Mouse (Mus musculus) cortical plate, adult 2 months (tissue): ENCODE data around the gene Osr1. TPM values are rescaled to one million over a fixed set of nuclear protein-coding genes. Genes with fewer than 3 reads are reported as not detected.

ENCODE experiments used
- H3K27ac ChIP-seq: fragments of 200-500 bp; 2 replicates; pipeline ENCODE4 v1.5.1; 2012; ENCODE audit warnings: low read length, control low read depth, inconsistent platforms; ENCODE audit not compliant: insufficient read depth
- H3K4me1 ChIP-seq: fragments of 200-500 bp; 2 replicates; pipeline ENCODE4 v1.6.1; 2011; ENCODE audit warnings: low read length; ENCODE audit not compliant: control insufficient read depth, insufficient read depth
- H3K4me3 ChIP-seq: fragments of 200-500 bp; 2 replicates; pipeline ENCODE4 v1.5.1; 2011; ENCODE audit warnings: mild to moderate bottlenecking, low read length, control low read depth; ENCODE audit not compliant: insufficient read depth
- CTCF ChIP-seq: fragments of 200-500 bp; IDR thresholded peaks from 2 replicates; pipeline ENCODE4 v1.5.1; 2011; ENCODE audit warnings: mild to moderate bottlenecking, control low read depth, low read length; ENCODE audit not compliant: insufficient read depth; ENCODE audit errors: extremely low read depth
- POLR2A ChIP-seq: fragments of 200-500 bp; IDR thresholded peaks from 2 replicates; pipeline ENCODE4 v1.6.1; 2011; ENCODE audit warnings: mild to moderate bottlenecking, low read length, control low read depth; ENCODE audit not compliant: insufficient read depth; ENCODE audit errors: extremely low read depth
- polyA plus RNA-seq: library from polyadenylated mRNA; depleted of rRNA; stranded (reverse); fragments of >200 nt; gene quantifications from 2 replicates; pipeline ENCODE4 v1.2.3, GENCODE M21; 2012

Osr1 gene
- polyA plus RNA-seq, 1 experiment, result 3.9 TPM

GRCm38 (mm10) chr12:9576043-9576538 is 6.2 kb downstream of the Osr1 start:
- H3K4me3 ChIP-seq, result no peak overlapping the region
- H3K27ac ChIP-seq, result no peak overlapping the region
- H3K4me1 ChIP-seq, result no peaks in the 10 kb centered on the region
- TF ChIP-seq POLR2A (no peak), CTCF (no peak)

DNA sequence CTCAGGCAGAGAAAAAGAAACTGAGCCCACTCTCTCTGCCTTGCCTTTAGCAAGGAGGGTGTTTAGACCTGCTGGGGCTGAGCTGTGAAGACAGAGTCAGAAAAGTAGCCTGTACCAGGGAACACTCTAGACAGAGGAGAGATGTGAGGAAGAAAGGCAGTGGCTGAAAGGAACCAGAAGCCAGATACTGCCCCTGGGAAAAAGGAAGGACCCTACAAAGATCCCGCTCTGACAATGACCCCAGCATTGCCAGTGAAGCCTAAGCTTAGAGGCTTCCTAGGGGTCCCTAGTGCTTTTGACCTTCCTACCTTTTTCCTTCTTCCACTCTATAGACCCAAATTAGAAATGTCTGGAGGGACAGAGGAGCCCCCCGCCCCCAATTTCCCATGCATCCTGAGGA is 7.7 kb downstream of the Osr1 start:
- H3K4me1 ChIP-seq, result no peaks in the 10 kb centered on the region
- H3K4me3 ChIP-seq, result no peak overlapping the region
- H3K27ac ChIP-seq, result no peak overlapping the region
- no peak for TF ChIP-seq POLR2A
- TF ChIP-seq CTCF, result no peak

DNA sequence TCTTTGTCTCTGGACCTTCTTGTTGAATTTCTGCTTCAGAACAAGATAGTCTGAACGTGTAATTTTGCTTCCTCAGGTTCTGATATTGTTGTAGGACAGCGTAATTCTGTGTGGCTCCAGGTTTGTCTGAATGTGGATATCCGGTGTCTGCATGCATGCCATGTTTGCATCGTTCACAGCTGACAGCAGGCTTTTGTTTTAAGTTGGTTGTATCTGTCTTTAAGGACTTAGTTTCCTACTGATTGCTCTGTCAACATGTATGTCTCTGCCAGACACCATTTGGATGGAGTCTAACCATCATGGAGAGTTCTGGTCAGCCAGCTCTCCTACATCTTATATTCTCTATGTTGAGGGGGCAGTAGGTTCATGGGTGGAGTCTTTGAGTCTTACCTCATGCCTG is 8.7 kb downstream of the Osr1 start:
- H3K4me3 ChIP-seq, result no peak overlapping the region
- H3K4me1 ChIP-seq, result no peaks in the 10 kb centered on the region
- H3K27ac ChIP-seq, result no peak overlapping the region
- no peak for TF ChIP-seq POLR2A
- no peak for TF ChIP-seq CTCF

DNA sequence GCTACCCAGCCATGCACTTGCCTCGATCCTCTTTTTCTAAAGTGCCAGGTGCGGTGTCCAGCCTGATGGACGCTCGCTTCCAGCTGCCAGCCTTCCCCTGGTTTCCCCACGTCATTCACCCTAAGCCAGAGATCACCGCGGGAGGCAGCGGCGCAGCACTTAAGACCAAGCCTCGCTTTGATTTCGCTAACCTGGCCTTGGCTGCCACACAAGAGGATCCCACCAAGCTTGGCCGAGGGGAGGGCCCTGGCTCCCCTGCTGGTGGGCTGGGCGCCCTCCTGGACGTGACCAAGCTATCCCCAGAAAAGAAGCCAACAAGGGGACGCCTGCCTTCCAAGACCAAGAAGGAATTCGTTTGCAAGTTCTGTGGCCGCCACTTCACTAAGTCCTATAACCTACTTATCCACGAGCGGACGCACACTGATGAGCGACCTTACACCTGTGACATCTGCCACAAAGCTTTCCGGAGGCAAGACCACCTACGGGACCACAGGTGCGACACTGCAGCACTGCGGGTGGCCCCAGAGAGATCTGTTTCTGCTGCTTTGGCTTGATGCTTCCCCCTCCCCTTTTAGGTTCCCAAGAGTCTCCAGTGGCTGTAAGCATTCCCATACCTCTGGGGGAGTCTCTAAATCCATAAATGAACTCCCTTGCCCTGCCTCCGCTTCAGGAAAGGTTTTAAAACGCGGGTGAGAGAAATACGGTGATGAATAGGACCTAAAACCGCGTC is 9.6 kb downstream of the Osr1 start:
- TF ChIP-seq CTCF (no peak), POLR2A (no peak)
- no peak overlapping the region for H3K27ac ChIP-seq
- H3K4me1 ChIP-seq, result no peaks in the 10 kb centered on the region
- no peak overlapping the region for H3K4me3 ChIP-seq

DNA sequence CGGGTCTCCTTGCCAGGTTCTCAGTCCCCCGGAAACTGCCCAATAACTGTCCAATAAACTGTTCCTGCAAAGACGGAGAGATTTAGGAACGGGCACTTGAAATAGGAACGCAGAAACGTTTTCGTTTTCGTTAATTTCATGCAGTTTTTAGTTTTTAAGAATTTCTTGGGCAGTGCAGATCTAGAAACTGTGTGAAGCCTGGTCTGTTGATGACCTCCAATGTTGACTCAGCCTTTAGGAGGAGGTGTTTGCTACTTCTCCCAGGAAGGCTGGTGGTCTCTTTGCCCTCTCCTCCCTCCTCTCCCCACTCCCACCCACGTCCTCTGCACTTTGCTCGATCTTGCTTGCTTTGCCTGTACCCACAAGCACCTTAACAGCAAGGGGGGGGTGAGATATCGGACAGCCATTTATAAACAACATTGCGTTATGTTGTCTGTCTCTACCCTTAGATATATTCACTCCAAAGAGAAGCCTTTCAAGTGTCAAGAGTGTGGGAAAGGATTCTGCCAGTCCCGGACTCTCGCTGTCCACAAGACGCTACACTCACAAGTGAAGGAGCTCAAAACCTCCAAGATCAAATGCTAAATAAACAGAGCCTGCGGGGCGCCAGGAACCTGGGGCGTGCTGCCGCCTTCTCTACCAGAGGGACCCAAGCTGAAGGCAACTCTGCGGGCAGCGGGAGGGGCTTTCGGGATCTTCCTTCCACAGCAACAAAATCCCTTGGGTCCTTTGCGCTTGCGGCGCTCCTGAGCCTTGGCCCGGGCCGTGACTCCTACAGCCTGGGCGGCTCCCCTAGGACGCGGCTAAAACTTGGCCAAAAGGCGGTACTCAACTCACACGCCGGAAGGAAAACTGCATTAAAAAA is 10.4 kb downstream of the Osr1 start:
- no peak overlapping the region for H3K4me3 ChIP-seq

GRCm38 (mm10) chr12:9581011-9581410 is 11.1 kb downstream of the Osr1 start:
- Histone ChIP-seq H3K4me1 (no peaks in the 10 kb centered on the region), H3K4me3 (no peak overlapping the region), H3K27ac (no peak overlapping the region)
- no peak for TF ChIP-seq POLR2A
- TF ChIP-seq CTCF, result no peak

More for the DNA sequence above, 10.4 kb downstream of the Osr1 start:
- Histone ChIP-seq H3K27ac (no peak overlapping the region), H3K4me1 (no peaks in the 10 kb centered on the region)
- no peak for TF ChIP-seq POLR2A

GRCm38 (mm10) chr12:9581506-9581905 is 11.6 kb downstream of the Osr1 start:
- TF ChIP-seq CTCF (no peak), POLR2A (no peak)
- Histone ChIP-seq H3K4me3 (no peak overlapping the region), H3K27ac (no peak overlapping the region), H3K4me1 (no peaks in the 10 kb centered on the region)

DNA sequence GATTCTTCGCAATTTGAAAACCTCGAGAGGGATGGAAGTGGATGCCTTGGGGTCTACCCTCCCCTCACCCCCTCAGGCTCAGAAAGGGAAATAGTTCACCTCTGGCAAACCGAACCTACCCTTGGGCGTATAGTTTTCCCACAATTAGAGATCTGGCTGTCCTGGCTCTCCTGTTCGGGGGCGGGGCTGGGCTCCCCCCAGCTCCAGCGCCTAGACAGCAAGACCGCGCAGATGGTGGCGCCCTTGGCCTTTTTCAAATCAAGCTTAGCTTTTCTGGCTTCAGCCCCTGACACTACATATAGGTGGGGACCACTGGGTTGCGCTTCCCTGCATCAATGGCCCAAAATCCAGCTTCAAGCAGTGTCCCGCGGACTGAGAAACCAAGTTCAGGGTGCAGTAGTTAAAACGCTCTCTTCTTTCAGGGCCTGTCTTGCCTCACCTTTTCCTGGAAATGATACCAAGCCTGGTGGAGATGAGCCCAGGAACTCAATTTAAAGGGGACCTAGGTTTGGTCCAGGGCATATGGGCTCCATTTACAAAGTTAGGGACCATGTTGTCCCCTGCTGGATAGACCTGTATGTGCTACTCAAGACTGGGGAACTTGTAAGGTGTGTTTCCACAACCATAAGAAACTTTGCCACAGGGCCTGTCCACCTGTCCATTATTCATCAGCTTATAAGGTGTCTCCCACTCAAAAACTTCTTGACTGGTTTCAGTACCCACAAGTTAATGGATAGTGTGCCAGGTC is 12.5 kb downstream of the Osr1 start:
- H3K4me3 ChIP-seq, result no peak overlapping the region
- no peak overlapping the region for H3K27ac ChIP-seq
- H3K4me1 ChIP-seq, result no peaks in the 10 kb centered on the region
- no peak for TF ChIP-seq CTCF
- TF ChIP-seq POLR2A, result no peak

- no peaks in the 10 kb centered on the region for H3K4me1 ChIP-seq
- no peak for TF ChIP-seq CTCF
- TF ChIP-seq POLR2A, result no peak
- no peak overlapping the region for H3K27ac ChIP-seq
- no peak overlapping the region for H3K4me3 ChIP-seq
Observed at GRCm38 (mm10) chr12:9583380-9583779, 13.5 kb downstream of the Osr1 start.
